Mouse (Mus musculus) heart, adult 11 months (tissue): ENCODE data around the gene Eloa.
"Not testable (repeated sequence)": the region's sequence is repeated elsewhere in the genome, so short reads cannot be mapped to it uniquely, and the experiment has no call there.

Source experiments
- DNase-seq: peaks from one replicate; pipeline ENCODE4 v3.0.0; 2022

Gene Eloa

DNA sequence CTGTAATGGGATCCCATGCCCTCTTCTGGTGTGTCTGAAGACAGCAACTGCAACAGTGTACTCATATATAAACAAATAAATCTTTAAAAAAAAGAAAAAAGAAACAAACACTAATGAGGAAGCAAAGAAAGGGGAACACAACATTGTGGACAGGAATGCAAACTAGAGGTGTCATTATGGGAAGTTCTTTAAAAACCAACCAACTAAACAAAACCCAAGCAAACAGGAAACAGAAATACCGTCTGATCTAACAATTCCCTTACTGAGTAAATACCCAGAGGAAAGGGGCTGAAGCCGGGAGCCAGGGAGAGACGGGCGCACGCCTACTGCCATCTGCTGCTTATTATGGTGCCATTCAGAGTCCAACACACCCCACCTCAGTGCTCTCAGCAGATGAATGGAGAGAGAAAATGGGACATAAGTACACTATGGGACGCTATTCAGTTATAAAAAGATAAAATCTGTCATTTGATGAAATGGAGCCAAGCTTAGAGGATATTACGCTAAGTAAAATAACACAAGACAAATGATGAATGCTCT lies 40.0 kb downstream of the Eloa start:
- no peak for DNase-seq

DNA sequence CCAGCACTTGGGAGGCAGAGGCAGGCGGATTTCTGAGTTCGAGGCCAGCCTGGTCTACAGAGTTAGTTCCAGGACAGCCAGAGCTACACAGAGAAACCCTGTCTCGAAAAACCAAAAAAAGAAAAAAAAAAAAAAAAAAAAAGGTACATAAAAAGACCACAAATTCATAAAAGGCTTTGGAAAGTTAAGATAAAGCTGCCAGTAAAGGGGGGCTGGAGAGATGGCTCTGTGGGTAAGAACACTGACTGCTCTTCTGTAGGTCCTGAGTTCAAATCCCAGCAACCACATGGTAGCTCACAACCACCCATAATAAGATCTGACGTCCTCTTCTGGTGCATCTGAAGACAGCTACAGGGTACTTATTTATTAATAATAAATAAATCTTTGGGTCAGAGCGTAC lies 41.3 kb downstream of the Eloa start:
- not testable (repeated sequence) for DNase-seq

DNA sequence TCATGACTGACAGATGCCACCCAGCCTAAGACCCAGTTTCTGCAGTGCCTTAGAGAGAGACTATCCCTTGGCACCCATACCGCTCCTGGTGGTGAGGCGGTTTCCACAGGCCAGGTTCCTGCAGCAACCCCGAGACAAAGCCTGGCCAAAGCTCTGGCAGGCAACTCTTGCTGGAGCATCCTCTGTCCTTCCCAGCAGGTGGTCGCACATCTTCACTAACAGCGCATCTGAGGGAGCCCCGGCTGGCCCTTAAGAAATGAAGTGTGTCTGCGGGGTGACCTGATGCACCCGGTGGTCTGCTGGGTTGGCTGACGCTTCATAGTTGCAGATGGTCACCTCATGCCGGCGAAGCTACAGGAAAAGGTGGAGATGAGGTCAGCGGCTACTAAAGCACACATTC lies 45.4 kb downstream of the Eloa start:
- DNase-seq = peak; percentile 89

DNA sequence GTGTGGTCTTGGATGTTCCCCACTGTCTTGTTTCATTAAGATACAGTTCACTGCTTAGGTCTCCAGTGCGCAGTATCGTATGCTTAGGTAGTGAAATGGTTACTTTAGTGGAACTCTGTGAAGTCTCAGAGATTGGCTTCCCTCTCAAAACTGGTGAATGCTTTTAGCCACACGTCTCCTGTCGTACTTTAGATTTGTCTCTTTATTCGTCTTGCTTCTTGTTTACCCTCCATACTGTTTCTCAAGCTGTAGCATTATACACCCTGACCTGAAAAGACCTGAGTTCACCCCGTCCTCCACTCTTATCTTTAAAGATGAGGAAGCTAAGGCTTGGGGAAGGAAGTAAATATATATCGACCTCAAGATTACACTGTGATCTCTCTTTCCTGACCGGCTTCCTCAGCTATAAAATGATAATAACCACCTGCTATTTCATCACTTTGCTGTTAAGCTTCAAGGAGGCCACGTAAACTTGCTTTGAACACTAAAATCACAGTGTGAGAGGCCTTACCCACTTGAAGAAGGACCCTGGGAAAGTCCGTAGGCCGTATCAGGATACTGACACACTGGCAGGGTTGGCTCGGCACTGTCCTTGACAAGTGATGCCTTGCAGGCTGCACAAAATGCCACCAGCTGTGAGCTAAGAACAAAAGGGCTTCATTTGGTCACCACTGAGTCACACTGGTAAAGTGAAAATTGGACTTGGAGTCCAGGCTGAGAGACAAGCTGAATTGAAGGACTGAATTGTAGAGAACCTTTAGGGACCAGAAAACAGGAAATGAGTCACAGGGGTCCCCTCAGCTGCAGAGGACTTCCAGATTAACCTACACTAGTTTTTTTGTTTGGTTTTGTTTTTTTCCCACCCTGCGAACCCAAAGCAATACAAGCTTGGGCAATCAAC lies 48.4 kb downstream of the Eloa start:
- DNase-seq = peak; percentile 95

DNA sequence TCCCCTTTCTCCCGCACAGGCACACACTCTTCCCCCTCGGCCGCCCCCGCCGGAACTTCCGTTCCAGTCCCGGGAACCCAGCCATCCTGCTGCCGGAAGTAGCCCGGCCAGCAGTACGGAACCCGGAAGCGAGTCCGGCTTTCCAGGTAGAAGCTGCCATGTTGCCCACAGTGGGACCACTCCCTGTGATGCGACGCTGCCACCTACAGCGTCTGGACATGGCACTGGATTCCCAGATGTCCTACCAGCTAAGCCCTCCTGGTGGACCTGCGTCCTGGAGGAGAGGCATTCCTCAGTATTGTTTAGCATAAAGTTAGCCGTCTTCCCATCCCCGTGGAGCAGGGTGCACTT lies 49.0 kb downstream of the Eloa start, which contains the start of gene Lypla2:
Gene Lypla2 (minus strand): TSS at position 71 of the 351 bp plus-strand sequence.
- peak; percentile 99 for DNase-seq

DNA sequence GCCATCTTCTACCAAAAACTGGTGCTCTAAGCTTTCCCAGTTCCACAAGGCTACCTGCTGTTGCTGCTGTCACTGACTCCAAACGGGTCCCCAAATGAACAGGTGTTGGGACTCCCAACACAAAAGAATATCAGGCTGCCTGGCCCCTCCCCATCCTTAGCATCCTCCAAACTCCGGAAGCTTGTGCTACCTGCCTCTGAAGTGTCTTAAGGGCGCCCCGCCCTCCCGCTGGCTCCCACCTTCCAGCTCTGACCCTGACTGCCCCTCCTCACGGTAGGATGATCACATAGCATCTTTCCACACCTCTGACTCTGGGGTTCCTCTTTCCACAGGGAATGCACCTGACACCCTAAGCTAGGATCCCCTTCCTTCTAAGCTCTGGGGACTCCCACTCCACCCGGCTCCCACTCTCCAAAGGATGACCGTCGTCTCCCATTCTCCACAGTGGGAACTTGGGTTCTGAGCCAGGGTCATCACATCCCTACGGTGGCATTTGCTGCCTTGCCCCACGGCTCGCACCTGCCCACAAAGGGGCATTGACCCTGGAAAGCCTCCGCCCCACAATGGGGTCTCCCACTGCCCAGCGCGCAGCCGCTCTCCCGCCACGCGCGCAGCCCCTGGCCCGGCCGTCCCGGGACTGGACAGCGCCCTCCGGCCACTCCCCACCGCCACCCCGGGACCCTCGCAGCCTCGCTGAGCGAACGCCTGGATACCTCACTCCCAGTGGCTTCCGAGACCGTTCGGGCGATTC lies 49.6 kb downstream of the Eloa start:
- DNase-seq = no peak

DNA sequence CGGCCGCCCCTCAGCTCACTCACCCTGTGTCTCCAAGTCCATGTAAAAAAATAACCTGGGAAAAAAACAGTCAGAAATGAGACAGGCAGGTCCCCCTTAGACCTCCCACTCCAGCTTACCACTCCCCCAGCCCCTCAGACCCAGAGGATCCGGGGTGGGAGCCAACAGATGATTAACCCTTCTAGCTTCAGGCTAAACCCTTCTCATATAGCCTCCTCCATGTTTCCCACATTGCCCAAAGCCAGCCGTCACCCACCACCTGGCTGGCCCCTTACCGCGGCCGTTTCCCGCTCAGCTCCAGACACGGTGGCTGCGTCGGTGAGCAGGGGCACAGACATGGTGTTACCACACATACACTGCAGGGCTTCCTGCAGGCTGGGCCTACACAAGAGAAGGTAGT lies 51.0 kb downstream of the Eloa start:
- DNase-seq = peak; percentile 92

DNA sequence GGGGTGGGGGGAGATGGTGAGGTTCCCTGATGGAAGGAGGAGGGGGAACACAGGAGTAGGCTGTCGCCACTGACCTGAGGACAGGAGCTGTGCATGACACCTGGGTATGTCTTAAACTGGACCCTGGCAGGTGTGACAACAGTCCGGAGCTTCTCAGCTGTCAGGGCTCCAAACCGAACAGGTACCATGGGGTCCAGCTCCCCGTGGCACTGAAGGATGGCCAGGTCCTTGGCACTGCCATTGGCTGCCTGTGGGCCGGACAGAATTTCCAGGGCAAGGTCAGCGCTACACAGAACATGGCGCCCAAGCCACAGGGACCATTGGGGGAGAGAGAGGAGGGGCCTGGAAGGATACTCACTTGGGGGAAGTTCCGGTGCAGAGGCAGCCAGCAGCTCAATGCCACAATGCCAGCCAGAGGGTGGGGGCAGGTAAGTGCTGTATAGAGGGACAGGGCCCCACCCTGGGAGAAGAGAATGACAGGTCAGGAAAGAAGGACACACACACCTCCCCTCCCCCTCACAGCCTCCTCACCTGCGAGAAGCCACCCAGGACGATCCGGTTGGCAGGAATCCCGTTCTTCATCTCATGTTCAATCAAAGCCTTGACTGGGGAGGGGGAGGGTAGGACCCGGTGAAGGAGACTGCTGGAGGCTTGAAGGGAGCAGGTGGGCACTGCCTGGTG lies 52.4 kb downstream of the Eloa start:
- DNase-seq = peak; percentile 92

DNA sequence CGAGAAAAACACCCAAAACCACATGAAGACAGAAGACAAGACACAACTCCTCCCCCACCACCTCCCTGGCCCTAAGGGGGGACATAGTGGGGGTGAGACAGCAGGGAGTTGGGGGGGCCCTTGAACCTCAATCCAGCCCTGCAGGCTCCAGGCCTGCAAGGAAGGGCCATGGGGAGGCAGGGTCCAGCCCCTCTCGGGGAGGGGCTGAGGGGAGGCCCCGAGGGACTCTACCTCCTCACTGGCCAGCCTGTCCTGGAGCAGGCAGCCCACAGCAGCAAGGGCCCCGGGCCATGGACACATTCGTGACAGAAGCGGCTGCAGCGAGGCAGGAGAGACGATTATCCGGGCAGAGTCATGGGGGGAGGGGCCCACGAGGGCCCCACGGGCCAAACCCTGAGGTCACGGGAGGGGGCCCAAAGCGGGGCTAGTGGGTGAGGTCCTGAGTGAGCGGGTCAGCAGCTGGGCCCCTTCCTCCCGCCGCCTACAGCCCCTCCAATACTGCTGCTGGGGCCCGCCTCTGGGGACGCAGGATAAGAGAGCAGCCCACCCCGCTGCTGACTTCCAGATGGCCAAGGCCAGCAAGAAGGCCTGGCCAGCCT lies 53.2 kb downstream of the Eloa start:
- peak; percentile 93 for DNase-seq

DNA sequence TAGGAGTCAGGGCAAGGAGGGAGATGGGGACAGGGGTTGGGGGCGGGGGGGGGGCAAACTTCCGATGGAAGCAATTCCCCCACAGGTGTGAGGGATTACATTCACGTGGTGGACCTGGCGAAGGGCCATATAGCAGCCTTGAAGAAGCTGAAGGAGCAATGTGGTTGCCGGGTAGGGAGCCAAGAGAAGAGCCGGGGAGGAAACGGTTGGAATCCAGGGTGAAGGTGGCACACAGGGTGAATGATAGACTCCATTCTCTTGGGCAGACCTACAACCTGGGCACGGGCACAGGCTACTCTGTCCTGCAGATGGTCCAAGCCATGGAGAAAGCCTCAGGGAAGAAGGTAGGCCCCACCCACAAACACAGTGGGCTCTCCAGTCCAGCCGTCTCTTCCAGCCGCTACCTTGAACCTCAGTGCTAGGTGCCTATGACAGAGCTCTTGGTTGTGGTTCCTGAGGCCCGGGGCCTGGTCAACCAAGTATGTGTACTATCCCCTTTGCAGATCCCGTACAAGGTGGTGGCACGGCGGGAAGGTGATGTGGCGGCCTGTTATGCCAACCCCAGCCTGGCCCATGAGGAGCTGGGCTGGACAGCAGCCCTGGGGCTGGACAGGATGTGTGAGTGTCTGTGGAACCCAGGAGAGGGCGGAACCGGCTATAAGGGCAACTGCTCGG lies 54.3 kb downstream of the Eloa start:
- DNase-seq = peak; percentile 94

DNA sequence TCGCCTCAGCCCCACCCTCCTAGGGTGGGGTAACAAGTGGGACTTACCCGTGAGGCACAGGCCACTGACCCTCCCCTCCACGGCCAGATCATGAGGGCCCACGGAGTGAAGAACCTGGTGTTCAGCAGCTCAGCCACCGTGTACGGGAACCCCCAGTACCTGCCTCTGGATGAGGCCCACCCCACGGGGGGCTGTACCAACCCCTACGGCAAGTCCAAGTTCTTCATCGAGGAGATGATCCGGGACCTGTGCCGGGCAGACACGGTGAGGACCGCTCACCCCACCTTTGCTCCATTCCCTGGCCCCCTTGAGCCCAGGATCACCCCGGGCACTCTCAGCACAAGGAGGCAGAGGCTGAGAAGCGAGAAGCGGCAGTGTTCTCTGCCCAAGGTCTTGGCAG lies 55.3 kb downstream of the Eloa start:
- DNase-seq = peak; percentile 92

DNA sequence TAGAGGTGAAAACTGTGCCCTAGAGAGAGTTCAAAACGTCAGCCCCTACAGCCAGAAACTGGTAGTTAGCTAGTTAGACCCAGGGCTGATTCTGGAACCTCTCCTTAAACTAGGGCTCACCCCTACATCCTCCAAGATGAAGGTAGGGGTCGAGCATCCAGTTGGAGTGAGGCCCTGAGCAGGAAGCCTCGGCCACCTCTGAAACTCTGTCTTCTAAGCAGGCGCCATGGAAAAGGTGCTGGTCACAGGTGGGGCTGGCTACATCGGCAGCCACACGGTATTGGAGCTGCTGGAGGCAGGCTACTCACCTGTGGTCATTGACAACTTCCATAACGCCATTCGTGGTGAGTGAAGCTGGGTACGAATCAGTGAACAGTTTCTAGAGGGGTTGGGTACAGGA lies 56.5 kb downstream of the Eloa start:
- DNase-seq = peak; percentile 91

DNA sequence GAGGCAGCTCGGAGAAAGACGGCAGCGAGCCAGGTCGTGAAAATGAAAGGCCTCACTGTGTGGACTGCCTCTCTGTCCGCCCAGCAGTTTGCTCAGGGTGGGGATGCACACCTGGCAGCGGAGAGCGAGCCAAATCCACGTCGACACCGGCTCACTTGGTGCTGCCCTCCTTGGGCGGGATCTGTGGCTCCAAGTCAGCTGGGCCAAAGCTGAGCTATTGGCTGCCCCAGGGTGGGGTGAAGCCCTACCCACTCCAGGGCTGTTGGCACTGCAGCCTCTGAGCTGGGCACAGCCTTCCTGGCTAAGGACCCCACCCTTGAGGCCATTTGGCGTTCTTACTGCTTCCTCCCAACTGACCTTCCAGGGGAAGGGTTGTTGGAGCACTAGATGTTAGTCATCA lies 57.1 kb downstream of the Eloa start:
- DNase-seq = peak; percentile 98

DNA sequence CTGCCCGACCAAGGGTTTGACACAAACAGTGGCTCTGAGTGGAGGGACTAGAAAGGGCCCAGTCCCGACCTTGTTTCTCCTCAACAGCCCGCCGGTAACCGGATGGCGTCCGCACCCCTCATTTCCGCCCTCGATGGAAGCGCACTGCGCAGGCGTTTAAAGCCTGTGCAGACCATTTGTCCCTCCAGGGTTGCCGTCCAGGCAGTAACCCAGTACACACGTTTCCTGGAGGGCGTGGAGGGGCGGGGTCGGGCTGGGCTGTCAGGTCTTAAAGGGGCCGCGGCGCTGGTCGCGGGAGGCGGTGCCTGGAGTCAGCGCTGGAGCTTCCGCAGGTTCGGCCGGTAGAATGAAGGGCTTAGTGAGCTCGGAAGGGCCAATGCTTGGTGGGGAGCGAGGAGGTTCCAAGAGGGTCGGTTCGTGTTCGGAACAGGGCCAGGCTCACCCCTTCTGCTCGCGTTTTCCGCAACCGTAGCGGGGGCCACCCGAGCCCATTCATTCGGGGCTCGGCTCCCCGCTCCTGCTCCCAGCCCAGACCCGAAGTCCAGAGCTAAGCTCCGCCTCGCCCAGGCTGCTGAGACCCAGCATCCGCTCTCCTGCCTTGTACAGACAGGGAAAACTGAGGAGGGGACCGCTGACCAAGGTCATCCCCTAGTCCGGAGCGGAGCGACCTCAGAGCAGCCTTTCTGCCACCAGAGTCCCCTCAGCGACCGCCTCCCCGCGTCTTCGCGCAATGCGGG lies 57.9 kb downstream of the Eloa start, which contains the start of gene Gale:
Gene Gale (plus strand): TSS at position 271 of the 737 bp plus-strand sequence.
- DNase-seq = peak; percentile 100

DNA sequence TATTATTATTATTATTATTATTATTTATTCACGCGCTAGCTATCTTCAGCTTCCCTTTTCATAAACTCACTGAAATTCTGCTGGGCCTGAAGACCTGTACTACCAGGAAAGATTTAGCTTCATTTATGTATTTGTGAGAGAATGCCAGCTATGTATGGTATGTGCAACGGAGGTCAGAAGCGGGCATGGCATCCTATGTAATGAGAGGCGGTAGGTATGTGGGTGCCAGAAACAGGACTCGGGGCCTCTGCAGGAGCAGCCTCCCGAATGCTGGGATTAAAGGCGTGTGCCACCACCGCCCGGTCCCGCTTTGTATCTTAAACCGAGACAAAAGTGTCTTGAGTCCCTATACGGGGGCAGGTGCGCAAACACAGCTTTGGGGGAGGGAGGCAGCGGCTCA lies 58.6 kb downstream of the Eloa start:
- no peak for DNase-seq

DNA sequence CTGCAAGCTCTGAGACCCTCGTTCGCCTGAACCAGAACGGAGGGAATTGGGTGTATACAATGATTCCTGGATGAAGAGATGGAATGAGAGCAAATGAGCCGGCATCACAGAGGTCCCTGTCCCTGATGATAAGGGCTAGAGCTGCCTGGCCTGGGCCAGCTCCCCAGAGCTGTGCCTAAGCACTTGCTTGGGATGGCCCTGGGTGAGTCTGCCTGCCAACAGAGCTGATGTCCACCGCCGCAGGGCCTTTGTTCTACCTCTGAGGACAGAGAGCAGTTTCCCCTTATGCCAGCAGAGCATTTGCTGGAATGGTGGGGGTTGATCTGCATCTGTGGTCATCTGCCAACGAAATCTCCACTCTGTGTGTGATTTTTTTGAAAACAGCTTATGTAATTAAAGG lies 59.4 kb downstream of the Eloa start:
- DNase-seq = peak; percentile 94

DNA sequence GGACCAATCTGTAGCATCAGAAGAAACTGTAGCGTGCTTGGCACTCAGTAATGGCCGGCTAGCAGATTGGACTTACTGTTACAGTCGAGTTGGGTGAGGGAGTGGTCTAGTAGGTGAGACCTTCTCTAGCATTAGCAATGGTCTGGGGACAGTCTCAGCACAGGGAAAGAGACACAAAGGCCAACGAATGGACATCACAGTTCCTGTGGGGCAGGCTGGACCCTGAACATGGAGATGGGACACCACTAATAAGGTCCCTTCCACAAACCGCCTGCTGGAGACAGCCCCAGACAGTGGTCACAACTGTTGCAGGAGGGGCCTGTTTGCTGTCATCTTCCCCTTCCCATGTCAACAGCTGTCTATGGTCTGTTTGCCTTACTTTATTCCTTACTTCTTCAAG lies 59.9 kb downstream of the Eloa start:
- DNase-seq = no peak

DNA sequence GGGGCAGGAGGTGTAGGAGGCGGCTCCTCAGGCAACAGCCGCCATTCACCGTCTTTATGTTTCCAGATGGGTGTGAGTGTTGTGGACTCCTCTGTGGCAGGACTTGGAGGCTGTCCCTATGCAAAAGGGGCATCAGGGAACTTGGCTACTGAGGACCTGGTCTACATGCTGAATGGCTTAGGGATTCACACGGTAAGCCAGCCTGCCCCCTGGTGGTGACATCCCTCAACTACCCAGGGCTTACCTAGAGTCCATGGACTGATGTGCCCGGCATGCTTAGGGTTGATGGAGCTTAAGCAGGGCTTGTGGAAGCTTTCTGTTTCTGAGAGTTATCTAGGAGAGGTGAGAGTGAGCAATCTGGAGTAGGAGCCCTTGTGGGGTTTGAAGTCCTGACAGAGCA lies 60.8 kb downstream of the Eloa start:
- peak; percentile 95 for DNase-seq

DNA sequence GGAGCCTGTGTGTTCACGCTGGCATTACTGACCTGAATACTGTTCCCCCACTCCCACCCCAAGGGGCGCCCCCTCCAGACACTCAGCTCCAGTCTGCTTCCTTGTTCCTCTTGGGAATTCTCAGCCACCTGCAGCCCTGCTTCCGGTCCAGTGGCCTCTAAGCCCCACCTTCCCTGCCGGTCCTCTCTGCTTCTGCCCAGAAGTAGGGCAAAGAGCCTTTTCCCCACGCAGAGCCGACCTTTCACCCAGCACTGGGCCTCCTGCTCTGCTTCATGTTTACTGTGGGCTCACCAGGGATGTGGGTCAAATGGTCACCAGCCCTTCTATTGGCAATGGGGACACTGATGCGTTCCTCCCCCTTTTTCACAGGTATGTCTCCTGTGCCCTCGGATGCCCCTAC lies 63.2 kb downstream of the Eloa start:
- peak; percentile 91 for DNase-seq

DNA sequence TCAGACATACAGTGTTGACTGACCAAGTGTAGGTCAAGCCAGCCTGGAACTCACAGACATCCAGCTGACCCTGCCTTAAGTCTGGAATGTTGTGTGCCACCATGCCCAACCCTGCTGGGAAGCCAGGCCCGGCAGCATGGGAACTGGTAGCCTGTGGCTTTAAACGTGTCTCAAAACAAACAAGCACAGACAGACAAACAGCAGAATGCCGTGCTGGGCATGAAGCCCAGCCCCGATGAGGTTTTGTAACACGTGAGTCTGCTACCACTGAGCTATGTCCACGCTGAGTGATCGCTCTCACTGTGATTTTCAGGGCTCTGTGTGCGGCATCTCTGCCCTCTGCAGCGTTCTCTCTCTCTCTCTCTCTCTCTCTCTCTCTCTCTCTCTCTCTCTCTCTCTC lies 65.7 kb downstream of the Eloa start:
- no peak for DNase-seq

DNA sequence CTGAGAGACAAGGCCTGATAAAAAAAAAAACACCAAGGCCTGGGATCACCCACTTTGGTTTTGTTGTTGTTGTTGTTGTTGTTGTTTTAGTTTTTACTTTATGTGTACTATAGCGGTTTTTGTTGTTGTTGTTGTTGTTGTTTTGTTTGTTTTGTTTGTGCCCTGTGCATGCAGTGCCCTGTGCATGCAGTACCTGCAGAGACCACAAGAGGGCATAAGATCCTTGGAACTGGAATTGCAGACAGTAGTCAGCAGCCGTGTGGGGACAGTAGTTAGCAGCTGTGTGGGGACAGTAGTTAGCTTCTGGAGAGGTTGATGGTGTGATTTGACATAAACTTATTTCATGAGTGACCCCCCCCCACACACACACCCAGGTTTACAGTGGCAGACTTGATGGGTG lies 67.3 kb downstream of the Eloa start:
- DNase-seq = peak; percentile 93
